Mouse (Mus musculus) cerebellum, postnatal 4 days (tissue): ENCODE data around the gene Ckmt2.

Experiments
- DNase-seq, 2 experiments: peaks; one replicate each; pipeline ENCODE4 v3.0.0; 2022; ENCODE audit warnings: low spot score in 2 of 2, mixed read lengths in 1 of 2

Gene Ckmt2

GRCm38 (mm10) chr13:91873734-91874329 is 2.9 kb downstream of the Ckmt2 start:
- DNase-seq, result no peak

GRCm38 (mm10) chr13:91868577-91868976 is 8.1 kb downstream of the Ckmt2 start:
- DNase-seq, result no peak

- DNase-seq, result no peak
Observed at GRCm38 (mm10) chr13:91858835-91859234, 17.9 kb downstream of the Ckmt2 start.

- DNase-seq, result no peak
Observed at GRCm38 (mm10) chr13:91857427-91857826, 19.3 kb downstream of the Ckmt2 start.

- no peak for DNase-seq
Observed at GRCm38 (mm10) chr13:91854412-91854811, 22.3 kb downstream of the Ckmt2 start.

GRCm38 (mm10) chr13:91827876-91828275 is 48.8 kb downstream of the Ckmt2 start:
- no peak for DNase-seq

GRCm38 (mm10) chr13:91826066-91826465 is 50.6 kb downstream of the Ckmt2 start:
- no peak for DNase-seq

- no peak for DNase-seq
Observed at GRCm38 (mm10) chr13:91824845-91825550, 51.7 kb downstream of the Ckmt2 start.

GRCm38 (mm10) chr13:91823735-91824134 is 53.0 kb downstream of the Ckmt2 start:
- DNase-seq, result no peak

GRCm38 (mm10) chr13:91814670-91815069 is 62.0 kb downstream of the Ckmt2 start:
- no peak for DNase-seq

GRCm38 (mm10) chr13:91809476-91809875 is 67.2 kb downstream of the Ckmt2 start:
- DNase-seq, result no peak

- peak in 1 of 2 experiments; percentile 7 for DNase-seq
Observed at GRCm38 (mm10) chr13:91807874-91808575, 68.7 kb downstream of the Ckmt2 start.

GRCm38 (mm10) chr13:91807155-91807839 is 69.4 kb downstream of the Ckmt2 start, which contains the start of gene Zcchc9:
Zcchc9 (minus strand) TSS chr13:91807705.
- peak; percentile 65 to 87 for DNase-seq
